Mouse (Mus musculus): ENCODE data around the gene Ankrd13d. TPM values are rescaled to one million over a fixed set of nuclear protein-coding genes. Genes with fewer than 3 reads are reported as not detected.
A peak's percentile ranks its signal among the peaks of the same experiment; 100 is the strongest.

Gene Ankrd13d
- 13.6 and 18.6 TPM in 2 replicates for polyA plus RNA-seq (2012; rRNA removed)

DNA sequence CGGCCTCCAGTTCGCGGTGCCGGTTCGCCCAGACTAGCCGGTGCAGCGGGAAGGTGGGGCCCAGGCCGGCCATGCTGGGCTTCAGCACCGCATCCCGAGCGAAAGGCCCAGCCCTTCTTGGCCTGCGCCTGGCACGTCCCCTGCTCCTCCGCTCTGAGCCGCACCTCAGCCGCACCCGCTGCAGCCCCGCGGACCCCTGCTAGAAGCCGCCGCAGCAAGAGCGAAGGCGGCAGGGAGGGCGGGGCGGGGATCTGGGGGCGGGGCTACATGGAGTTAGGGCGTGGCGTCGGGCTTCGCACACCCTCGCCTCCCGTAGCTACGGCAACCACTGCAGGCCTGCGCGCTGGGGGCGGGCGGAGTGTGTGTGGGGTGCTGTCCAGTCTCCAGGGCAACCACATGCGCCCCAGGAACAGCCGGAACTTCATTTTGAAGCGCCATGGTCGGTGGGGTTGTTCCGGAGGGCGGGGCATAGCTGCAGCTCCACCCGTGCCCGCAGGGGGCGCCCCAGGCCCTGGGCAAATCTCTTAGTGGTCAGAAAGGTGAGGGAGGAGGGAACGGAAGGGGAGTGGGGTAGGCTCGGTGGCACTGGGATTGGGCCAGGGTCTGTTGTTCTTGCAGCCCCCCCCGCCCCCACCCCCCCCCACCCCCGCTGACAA, at the start of gene Ankrd13d:
Gene Ankrd13d, minus strand, starts transcription at position 240 of the 656 bp plus-strand sequence.
- peak; percentile 79 for DNase-seq (ENCODE audit: low spot score)

DNA sequence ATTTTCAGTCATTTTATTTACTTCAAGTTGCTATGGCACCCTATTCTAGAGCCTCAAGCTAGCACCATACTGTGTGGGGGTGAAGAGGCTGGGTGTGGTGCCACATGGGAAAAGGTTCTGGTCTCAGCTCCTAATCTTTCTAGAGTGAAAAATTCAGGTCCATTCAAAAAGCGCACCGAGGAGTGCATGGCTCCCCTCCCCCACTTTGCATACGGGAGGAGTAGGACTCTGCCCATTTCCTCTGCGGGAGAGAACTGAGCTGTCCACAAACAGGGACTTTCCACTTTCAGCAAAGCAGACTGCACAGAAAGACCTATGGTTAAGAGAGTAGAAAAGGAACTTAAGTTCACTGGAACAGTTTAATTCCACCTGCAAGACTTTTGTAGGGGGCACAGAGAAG, 49.7 kb upstream of the Ankrd13d start:
- no peak for DNase-seq (ENCODE audit: low spot score)

DNA sequence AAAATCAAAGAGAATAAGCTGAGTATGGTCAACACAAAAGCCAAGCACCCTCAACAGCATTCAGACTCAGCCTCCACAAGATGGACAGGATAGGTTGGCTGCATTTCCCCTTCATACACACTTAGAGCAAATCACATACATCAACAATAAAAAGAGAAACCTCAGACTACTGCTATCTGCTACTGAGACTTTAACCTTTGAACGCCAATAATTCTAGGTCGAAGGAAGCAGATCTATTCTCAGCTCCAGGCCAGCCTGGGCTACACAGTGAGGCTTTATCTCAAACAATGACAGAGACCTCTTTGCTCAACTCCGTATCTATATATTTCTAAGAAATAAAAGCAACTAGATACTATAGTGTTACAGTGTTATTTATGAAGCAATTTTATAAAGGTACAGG, 48.3 kb upstream of the Ankrd13d start:
- DNase-seq (ENCODE audit: low spot score): no peak

DNA sequence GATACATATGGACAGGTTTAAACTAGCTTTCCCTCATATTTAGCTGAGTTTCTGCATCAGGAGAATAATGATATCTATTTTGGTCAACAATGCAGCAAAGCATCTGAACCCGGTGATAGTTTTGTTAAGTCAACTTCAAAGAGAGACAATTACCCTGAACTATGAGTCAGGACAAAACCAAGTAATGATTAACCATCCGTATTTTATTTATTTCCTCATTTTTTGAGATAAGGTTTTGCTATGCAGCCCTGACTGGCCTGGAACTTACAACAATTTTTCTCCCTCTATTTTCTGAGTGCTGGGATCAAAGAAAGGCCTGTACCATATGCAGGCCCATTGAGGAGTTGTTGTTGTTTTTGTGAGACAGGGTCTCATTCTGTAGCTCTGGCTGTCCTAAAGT, 47.7 kb upstream of the Ankrd13d start:
- no peak for DNase-seq (ENCODE audit: low spot score)

DNA sequence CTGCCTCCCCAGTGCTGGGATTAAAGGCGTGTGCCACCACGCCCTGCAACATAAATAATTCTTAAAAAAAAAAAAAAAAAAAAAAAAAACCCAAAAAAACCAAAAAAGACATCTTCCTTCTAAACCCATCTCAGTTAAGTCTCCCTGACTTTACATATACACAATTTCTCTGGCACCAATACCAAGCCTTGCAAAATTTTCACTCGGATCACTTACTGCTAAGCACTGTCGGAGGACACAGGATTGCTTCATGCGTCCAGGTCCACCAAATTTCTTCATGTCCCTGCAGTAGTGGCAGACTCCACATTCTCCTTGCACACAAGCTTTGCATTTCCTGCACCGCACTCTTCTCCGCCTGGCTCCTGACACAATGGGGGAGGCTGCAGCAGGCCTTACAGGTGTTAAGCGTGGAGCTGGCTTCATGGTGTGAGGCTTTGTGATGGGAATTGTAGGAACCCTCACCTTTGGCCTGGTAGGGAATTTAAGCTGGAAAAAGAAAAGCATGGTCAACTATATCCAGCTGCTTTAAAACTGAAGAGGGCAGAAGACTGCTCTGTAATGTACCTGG, 45.9 kb upstream of the Ankrd13d start:
- no peak for DNase-seq (ENCODE audit: low spot score)

DNA sequence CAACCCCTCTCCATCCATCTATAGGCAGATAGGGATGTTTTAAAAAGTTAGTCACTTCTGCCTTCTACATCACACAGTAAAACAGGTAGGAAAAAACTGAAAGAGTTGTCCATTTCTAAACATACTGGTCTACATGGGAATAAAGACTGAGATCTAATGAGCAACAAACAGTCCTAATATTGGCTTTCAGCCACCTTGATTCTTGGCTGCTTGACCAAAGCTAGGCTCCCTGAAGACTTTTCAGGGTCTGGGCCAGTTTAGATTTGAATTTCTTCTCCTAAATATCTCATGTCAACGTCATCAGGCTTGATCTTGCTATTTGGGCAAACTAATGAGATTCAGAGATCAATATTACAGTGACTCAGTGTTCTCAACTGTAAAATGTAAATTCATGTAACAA, 43.9 kb upstream of the Ankrd13d start:
- DNase-seq (ENCODE audit: low spot score): no peak

DNA sequence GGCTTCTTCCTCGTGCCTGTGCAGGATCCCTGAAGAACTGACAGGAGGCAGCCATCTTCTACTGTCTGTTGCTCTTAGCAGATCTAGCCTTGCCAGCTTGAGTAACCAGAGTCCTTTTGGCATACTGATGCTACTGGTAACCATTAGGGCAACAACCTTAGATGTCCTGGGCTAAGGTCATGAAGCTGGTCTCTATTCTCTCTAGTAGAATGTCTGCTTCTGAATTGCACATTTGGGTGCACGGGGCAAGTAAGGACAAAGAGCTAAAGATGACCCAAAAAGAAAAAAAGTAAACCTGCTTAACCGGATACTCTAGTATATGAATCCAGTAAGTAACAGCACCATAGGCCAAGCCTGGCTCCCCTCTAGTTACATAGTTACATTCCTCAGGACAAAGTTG, 43.2 kb upstream of the Ankrd13d start:
- no peak for DNase-seq (ENCODE audit: low spot score)

DNA sequence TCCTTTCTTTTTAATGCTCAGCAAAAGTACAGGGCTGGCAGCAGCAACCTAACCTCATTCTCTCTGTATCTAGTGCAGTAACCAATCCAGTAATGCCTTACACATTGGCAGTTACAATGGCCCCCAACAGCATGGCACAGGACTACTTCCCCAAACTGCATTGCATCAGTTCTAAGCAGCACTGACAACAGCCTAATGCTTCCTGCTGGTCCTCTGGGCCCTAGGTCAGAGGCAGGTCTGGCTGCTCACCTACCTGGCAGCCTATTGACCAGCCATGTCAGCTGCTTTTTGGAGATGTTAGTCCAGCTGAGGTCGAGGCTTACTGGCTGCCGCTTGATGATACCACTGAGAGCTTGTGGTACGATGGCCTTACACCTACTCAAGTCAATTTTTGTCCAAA, 39.2 kb upstream of the Ankrd13d start:
- no peak for DNase-seq (ENCODE audit: low spot score)

DNA sequence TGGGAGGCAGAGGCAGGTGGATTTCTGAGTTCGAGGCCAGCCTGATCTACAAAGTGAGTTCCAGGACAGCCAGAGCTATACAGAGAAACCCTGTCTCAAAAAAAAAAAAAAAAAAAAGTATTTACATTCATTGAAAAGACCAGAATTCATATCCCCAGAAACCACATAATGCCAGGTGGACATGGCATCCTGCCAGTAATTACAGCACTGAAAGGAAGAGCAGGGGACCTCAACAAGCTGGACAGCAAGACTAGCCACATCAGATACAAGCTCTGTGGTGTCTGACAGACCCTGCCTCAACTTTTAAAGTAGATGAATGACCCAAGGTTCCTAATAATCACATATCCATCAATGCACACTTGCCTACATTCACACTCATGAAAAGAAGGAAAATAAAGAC, 38.7 kb upstream of the Ankrd13d start:
- no peak for DNase-seq (ENCODE audit: low spot score)

DNA sequence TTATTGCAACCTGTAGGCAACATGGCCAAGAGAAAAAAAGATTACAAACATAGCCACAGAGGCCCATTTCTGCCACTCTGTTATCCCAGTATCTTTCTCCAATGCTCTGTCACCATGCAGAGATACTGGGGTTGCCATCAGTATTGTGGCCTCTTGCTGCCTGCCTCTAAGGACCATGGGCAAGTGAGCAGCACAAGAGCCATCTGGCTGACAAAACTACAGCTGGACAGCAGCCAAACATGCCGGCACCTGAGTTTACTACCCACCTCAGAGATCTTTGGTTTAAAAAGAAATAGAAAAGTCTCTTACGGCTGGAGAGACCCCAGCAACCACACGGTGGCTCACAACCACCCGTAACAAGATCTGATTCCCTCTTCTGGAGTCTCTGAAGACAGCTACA, 36.3 kb upstream of the Ankrd13d start:
- DNase-seq (ENCODE audit: low spot score): no peak

DNA sequence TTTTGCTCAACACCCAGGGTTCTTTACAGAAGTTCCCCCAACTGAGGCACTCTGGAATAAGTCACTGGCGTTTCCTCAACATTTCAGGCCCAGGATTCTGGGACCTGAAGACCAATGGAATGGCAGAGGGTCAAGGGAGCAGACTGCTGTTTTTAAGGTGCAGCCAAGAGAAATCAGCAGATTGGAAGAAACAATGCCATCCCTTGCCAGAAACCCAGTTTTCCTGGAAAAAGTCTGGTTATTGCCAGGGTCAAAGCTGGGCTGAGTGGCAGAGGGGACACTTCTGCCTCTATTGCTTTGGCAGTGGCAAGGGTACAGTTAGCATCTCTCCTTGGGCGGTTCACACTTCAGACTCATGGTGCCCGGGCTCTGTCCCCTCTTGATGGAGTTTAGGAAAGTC, 34.2 kb upstream of the Ankrd13d start:
- no peak for DNase-seq (ENCODE audit: low spot score)

DNA sequence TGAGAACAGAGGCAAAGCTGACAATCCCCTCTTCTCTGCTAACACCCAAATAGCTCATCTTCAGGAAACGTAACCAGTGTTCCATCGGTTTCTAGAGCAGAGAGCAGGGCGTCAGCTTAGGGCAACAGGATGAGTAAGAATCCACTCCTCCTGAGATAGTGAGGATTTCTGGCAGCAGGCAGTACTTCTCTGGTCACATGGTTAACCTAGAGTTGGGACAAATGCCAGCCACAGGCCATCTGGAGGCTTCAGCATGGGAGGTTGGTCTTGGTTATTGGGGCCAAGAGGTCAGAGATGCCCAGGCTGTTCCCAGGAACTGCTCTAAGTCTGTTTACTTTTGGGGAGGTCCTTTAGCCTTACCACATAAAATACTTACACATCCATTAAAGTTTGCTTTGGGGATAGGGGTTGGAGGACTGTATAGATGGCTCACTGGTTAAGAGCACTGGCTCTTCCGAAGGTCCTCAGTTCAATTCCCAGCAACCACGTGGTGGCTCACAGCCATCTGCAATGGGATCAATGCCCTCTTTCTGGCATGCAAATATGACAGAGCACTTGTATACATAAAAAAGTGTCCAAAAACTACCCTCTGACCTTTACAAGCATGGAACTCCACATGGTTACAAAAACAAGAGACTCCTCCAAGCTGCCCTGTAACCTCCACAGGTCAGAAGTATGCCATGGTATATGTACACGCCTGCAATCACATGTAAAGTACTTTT, 32.4 kb upstream of the Ankrd13d start:
- DNase-seq (ENCODE audit: low spot score): no peak

DNA sequence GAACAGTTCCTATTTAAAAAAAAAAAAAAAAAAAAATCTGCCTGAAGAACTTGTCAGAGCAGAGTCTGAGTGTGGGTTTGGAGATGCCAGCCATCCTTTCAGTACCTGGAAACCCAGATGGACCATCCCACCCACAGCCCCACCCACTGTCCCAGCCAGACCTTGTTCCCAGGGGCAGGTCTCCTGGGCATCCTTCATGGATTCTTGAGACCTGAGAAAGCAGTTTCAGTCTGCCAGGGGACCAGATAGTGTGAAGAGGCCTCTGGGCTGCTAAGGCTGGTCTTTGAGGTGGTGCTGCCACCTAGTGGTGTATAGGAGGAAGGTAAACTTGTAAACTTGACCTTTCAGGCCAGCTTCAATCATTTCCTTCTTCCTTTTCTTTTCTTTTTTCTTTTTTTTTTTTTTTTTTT, 26.8 kb upstream of the Ankrd13d start:
- DNase-seq (ENCODE audit: low spot score): no peak

DNA sequence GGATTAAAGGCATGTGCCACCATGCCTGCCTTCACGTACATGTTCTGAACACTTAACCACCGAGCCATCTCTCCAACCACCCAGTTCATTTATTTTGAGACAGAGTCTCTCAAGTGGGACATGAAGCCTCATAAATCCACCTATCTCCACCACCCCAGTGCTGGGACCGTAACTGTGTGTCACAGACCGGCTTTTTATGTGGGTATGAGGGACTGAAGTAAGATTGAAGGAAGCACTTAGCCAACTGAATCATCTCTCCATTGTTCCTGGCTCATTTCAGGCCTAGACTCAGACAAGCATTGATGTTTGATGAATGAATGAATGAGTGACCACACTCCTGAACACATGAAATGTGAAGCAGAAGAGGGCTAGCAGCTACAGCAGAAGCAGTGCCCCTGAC, 26.4 kb upstream of the Ankrd13d start:
- no peak for DNase-seq (ENCODE audit: low spot score)

DNA sequence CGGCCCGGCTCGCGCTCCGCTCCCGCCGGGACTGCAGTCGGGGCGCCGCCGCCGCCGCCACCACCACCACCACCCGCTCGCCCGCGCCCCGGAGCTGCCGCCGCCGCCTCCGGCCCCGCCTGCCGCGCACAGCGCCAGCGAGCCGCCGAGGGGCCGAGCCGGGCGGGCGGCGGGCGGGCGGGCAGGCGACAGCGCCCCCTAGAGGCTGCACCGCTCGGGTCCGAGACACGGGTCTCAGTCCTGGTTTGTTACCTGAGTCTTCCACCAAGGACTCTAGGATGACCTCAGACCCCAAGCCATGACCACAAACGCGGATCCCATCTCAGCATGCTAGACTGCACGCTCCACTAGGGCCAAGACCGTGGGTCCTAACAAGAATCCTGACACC, 23.2 kb upstream of the Ankrd13d start, which contains the start of gene Grk2:
Gene Grk2, minus strand, starts transcription at position 33 of the 388 bp plus-strand sequence.
- DNase-seq (ENCODE audit: low spot score): peak; percentile 80

DNA sequence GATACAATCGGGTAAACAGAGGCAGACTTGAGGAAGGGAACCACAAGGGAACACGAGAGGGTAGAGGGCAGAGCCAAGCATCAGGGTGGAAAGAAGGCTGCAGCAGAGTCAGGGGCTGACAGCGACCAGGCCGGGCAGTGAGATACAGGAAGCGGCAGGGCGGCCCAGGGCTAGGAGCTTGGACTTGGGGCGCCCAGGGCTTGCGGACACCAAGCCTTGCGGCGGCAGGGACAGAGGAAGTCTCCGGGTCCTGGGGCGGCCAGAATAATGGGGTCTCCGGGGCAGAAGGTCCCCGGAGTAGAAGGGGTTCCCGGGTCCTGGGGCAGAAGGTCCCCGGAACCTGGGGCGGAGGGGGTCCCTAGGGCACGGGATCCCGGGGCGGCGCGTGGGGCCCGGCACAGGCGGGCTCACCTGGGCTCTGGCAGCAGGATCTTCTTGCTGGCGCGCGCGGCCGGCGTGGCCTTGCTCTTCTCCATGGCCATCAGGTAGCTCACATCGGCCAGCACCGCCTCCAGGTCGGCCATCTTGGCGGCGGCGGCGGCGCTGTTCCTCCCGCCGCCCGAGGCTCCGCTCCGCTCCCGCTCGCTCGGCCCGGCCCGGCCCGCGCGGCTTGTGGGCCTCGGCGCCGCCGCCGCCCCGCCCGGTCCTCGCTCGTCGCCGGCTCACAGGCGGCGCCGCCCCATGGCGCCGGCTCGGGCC, 22.7 kb upstream of the Ankrd13d start:
- DNase-seq (ENCODE audit: low spot score): peak; percentile 46

DNA sequence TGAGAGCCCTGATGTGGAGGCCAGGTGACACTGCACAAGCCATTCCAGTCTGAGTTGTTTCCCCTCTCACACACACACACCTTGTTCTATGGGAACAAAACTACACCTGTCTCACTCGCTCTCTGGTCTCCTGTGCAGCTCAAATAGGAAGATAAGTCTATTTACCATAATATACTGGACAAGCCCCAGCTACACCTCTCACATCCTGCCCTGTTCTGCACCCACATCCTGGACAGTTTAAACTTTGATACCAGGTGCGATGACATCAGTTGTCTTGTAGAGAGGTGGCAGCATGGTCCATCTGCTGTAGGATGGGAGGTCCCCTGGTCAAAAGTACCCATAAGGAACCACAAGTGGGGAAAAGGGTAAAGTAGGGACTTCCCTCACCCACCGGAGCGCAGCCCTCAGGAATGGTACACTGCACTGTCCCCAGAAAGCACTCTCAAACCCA, 22.0 kb upstream of the Ankrd13d start:
- DNase-seq (ENCODE audit: low spot score): no peak

DNA sequence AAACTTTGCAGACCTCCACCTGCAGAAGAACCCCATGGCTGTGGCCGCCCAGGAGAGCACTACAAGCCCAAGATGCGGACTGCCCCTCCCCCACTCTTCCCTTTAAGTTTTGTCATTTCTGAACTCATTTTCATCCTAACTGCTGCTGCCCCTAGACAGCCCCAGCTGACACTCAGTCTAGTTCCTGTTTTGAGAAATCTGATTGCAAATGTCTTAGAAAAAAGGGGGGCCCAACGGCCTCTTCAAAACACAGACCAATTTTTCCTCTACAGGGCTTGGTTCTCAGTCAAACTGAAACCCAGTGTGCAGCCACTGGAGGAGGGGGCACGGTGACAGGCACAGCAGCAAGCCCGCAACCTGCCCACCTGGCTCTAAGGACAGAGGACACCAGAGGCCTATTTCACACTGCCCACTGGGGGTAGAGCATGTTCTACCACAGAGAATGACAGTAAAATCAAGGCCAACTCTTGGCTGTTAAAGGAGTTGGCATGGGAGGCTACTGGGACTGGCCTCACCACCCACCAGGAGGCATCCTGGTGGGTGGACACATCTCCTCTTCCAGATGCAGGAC, 21.4 kb upstream of the Ankrd13d start:
- DNase-seq (ENCODE audit: low spot score): no peak

DNA sequence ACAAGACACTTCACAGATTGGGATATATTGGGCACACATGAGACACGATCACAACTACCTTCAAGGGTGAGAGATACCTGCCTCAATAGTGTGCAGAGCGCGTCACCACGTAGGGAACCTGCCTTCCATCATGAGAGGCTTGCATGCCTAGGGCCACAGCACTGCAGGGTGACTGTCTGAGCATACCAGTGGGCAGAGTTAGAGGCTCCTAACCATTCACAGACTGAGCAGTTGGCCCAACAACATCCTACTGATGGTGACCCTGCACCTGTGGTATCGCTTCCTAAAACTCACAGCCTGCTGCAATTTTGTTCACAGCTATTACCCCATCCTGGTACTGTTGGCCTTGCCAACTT, 20.7 kb upstream of the Ankrd13d start:
- no peak for DNase-seq (ENCODE audit: low spot score)

DNA sequence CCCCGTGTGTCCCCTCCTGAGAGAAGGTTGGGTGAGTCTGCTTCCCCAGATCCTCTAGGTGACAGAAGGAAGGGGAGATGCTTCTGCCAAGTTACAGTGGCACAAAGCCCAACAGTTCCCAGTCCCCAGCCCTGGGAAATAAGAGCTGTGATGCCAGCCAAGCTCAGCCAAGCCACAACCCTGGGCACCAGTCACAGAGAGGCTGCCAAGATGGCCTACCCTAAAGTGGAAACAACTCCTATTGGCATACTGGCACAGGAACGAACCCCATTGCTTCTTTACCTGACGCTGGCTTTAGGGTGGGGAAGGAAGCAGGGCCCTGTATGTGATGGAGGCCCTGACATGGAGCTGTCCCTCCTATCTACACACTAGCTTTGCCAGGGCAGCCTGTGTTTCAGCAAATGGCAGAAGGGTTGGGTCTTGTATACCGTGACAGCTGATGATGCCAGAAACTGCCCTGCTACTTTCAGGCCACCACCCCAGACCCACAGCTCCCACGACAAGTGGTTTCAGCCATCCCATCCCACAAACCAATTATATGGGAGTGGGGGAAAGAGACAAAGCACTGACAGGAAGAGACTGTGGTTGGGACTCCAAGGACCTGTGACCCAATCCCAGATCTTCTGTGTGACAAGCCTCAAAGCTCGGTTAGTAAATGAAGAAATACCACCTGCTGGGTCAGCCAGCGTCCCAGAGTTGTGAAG, 20.2 kb upstream of the Ankrd13d start:
- DNase-seq (ENCODE audit: low spot score): no peak

Data from urinary bladder, adult 2 months (tissue).